Mouse (Mus musculus) limb, embryonic 10.5 days (tissue): Measurements from ENCODE around the gene Mettl22. TPM values are rescaled to one million over a fixed set of nuclear protein-coding genes. Genes with fewer than 3 reads are reported as not detected.

Experiments
- DNase-seq: peaks from one replicate; pipeline ENCODE4 v3.0.0-alpha.2; 2017; ENCODE audit warnings: low spot score
- H3K27ac ChIP-seq: fragments of 300-500 bp; sonication (generic); 2 replicates; pipeline ENCODE4 v1.5.1; 2016; ENCODE audit warnings: mild to moderate bottlenecking
- H3K27me3 ChIP-seq: fragments of 300-500 bp; sonication (generic); 2 replicates; pipeline ENCODE4 v1.6.1; 2016; ENCODE audit warnings: low read depth, mild to moderate bottlenecking; ENCODE audit not compliant: poor library complexity, severe bottlenecking
- H3K36me3 ChIP-seq: fragments of 300-500 bp; sonication (generic); 2 replicates; pipeline ENCODE4 v1.6.1; 2016; ENCODE audit warnings: mild to moderate bottlenecking, moderate library complexity
- H3K4me1 ChIP-seq: fragments of 300-500 bp; sonication (generic); 2 replicates; pipeline ENCODE4 v1.6.1; 2016
- H3K4me3 ChIP-seq: fragments of 300-500 bp; sonication (generic); 2 replicates; pipeline ENCODE4 v1.5.1; 2016; ENCODE audit warnings: mild to moderate bottlenecking, moderate library complexity
- H3K9me3 ChIP-seq: fragments of 300-500 bp; sonication (generic); replicated peaks from 2 replicates; pipeline ENCODE4 v1.6.1; 2016; ENCODE audit warnings: mild to moderate bottlenecking
- WGBS: fragments of 180-500 bp; shearing (Covaris S2); methylation state at CpG from one replicate; pipeline ENCODE4 v1.1.7; 2016; 5-methylcytosine and 5-hydroxymethylcytosine counted together
- polyA plus RNA-seq: library from polyadenylated mRNA; unstranded; fragments of >200 nt; fragmentation: Nextera tagmentation; extraction: Ambion mirVana; gene quantifications from 2 replicates; pipeline ENCODE4 v1.2.1, GENCODE M21; 2016

Gene Mettl22
- polyA plus RNA-seq, 1 experiment from 2014 or later = 22.5 TPM

GRCm38 (mm10) chr16:8458391-8458790 is 12.2 kb upstream of the Mettl22 start:
- H3K9me3 ChIP-seq = no peaks in the 10 kb centered on the region
- no peak overlapping the region for H3K27ac ChIP-seq
- H3K27me3 ChIP-seq = peaks cover 8% of the 10 kb centered on the region; the same call in 1 of the 2 replicates
- no peaks in the 10 kb centered on the region for H3K36me3 ChIP-seq
- H3K4me3 ChIP-seq = no peak overlapping the region
- 93% methylated on average over 4 of the region's 4 CpGs for WGBS
- H3K4me1 ChIP-seq = peaks cover 7% of the 10 kb centered on the region
- peak; percentile 21 for DNase-seq

GRCm38 (mm10) chr16:8459098-8459497 is 11.5 kb upstream of the Mettl22 start:
- WGBS = 45% methylated on average over 6 of the region's 6 CpGs
- H3K27me3 ChIP-seq = peaks cover 4% of the 10 kb centered on the region; the same call in 1 of the 2 replicates
- peak; percentile 78 for DNase-seq
- H3K27ac ChIP-seq = no peak overlapping the region
- no peaks in the 10 kb centered on the region for H3K36me3 ChIP-seq
- H3K9me3 ChIP-seq = no peaks in the 10 kb centered on the region
- H3K4me1 ChIP-seq = peaks cover 7% of the 10 kb centered on the region
- H3K4me3 ChIP-seq = no peak overlapping the region

- Histone ChIP-seq H3K9me3 (no peaks in the 10 kb centered on the region), H3K27ac (no peak overlapping the region), H3K4me1 (peaks cover 11% of the 10 kb centered on the region; the same call in 1 of the 2 replicates), H3K4me3 (peak overlapping the region; percentile 82), H3K27me3 (peaks cover 5% of the 10 kb centered on the region; the same call in 1 of the 2 replicates), H3K36me3 (peaks cover 3% of the 10 kb centered on the region)
- WGBS = 81% methylated on average over 2 of the region's 2 CpGs
- no peak for DNase-seq
Measured at GRCm38 (mm10) chr16:8470132-8470531, 456 bp upstream of the Mettl22 start.

- Histone ChIP-seq H3K36me3 (peaks cover 68% of the 10 kb centered on the region), H3K27me3 (no peaks in the 10 kb centered on the region), H3K9me3 (no peaks in the 10 kb centered on the region), H3K4me3 (no peak overlapping the region), H3K27ac (no peak overlapping the region), H3K4me1 (peaks cover 8% of the 10 kb centered on the region)
- WGBS = 93% methylated on average over 9 of the region's 9 CpGs
- DNase-seq = no peak
Measured at GRCm38 (mm10) chr16:8487396-8488005, 16.9 kb downstream of the Mettl22 start.

GRCm38 (mm10) chr16:8489340-8489739 is 18.8 kb downstream of the Mettl22 start:
- WGBS = 69% methylated on average over 5 of the region's 5 CpGs
- peaks cover 56% of the 10 kb centered on the region for H3K36me3 ChIP-seq

GRCm38 (mm10) chr16:8491743-8492490 is 21.3 kb downstream of the Mettl22 start:
- no peaks in the 10 kb centered on the region for H3K27me3 ChIP-seq
- peaks cover 8% of the 10 kb centered on the region for H3K4me1 ChIP-seq
- H3K9me3 ChIP-seq = no peaks in the 10 kb centered on the region
- no peak overlapping the region for H3K4me3 ChIP-seq
- H3K36me3 ChIP-seq = peaks cover 34% of the 10 kb centered on the region
- WGBS = 41% methylated on average over 13 of the region's 13 CpGs
- DNase-seq = no peak
- H3K27ac ChIP-seq = no peak overlapping the region

More at GRCm38 (mm10) chr16:8489340-8489739, 18.8 kb downstream of the Mettl22 start:
- Histone ChIP-seq H3K4me1 (peaks cover 8% of the 10 kb centered on the region), H3K4me3 (no peak overlapping the region), H3K27me3 (no peaks in the 10 kb centered on the region), H3K27ac (no peak overlapping the region), H3K9me3 (no peaks in the 10 kb centered on the region)
- DNase-seq = no peak

- Histone ChIP-seq H3K4me3 (no peak overlapping the region), H3K36me3 (peaks cover 14% of the 10 kb centered on the region; the same call in 1 of the 2 replicates), H3K9me3 (no peaks in the 10 kb centered on the region), H3K27me3 (no peaks in the 10 kb centered on the region), H3K27ac (no peak overlapping the region), H3K4me1 (peaks cover 8% of the 10 kb centered on the region)
- 25% methylated on average over 4 of the region's 4 CpGs for WGBS
- peak; percentile 74 for DNase-seq
Measured at GRCm38 (mm10) chr16:8494268-8494667, 23.7 kb downstream of the Mettl22 start.

GRCm38 (mm10) chr16:8496967-8497366 is 26.4 kb downstream of the Mettl22 start:
- Histone ChIP-seq H3K27me3 (no peaks in the 10 kb centered on the region), H3K27ac (no peak overlapping the region), H3K9me3 (no peaks in the 10 kb centered on the region), H3K4me3 (no peak overlapping the region), H3K36me3 (no peaks in the 10 kb centered on the region), H3K4me1 (peaks cover 4% of the 10 kb centered on the region)
- WGBS = 65% methylated on average over 2 of the region's 2 CpGs
- DNase-seq = no peak

GRCm38 (mm10) chr16:8504271-8504670 is 33.7 kb downstream of the Mettl22 start:
- WGBS = 57% methylated on average over 2 of the region's 2 CpGs
- DNase-seq = no peak
- no peak overlapping the region for H3K27ac ChIP-seq
- no peaks in the 10 kb centered on the region for H3K27me3 ChIP-seq
- no peak overlapping the region for H3K4me3 ChIP-seq
- H3K4me1 ChIP-seq = no peaks in the 10 kb centered on the region
- H3K36me3 ChIP-seq = no peaks in the 10 kb centered on the region
- H3K9me3 ChIP-seq = no peaks in the 10 kb centered on the region

GRCm38 (mm10) chr16:8509894-8510293 is 39.3 kb downstream of the Mettl22 start:
- DNase-seq = no peak
- H3K4me3 ChIP-seq = no peak overlapping the region
- H3K36me3 ChIP-seq = no peaks in the 10 kb centered on the region
- 71% methylated on average over 5 of the region's 5 CpGs for WGBS
- H3K4me1 ChIP-seq = peaks cover 16% of the 10 kb centered on the region
- H3K9me3 ChIP-seq = no peaks in the 10 kb centered on the region
- peaks cover 11% of the 10 kb centered on the region for H3K27me3 ChIP-seq
- H3K27ac ChIP-seq = no peak overlapping the region

GRCm38 (mm10) chr16:8512830-8513229 is 42.2 kb downstream of the Mettl22 start:
- Histone ChIP-seq H3K4me3 (peak overlapping the region; percentile 66), H3K27me3 (peaks cover 24% of the 10 kb centered on the region), H3K36me3 (no peaks in the 10 kb centered on the region), H3K27ac (peak overlapping the region; percentile 78), H3K9me3 (no peaks in the 10 kb centered on the region), H3K4me1 (peaks cover 16% of the 10 kb centered on the region)
- DNase-seq = no peak
- WGBS = 4% methylated on average over 5 of the region's 5 CpGs

GRCm38 (mm10) chr16:8513236-8513906 is 42.8 kb downstream of the Mettl22 start, which contains the start of gene Abat:
Abat (plus strand) TSS chr16:8513429.
- Histone ChIP-seq H3K4me1 (peaks cover 16% of the 10 kb centered on the region), H3K9me3 (no peaks in the 10 kb centered on the region), H3K36me3 (no peaks in the 10 kb centered on the region), H3K27ac (peak within 1 kb of the TSS; percentile 78), H3K27me3 (peaks cover 24% of the 10 kb centered on the region), H3K4me3 (peak within 1 kb of the TSS; percentile 66)
- WGBS = under 1% methylated on average over 46 of the region's 46 CpGs
- peak; percentile 95 for DNase-seq

- Histone ChIP-seq H3K27me3 (peaks cover 24% of the 10 kb centered on the region), H3K9me3 (no peaks in the 10 kb centered on the region), H3K4me1 (peaks cover 16% of the 10 kb centered on the region), H3K4me3 (peak overlapping the region; percentile 66), H3K27ac (peak overlapping the region; percentile 7; the same call in 1 of the 2 replicates), H3K36me3 (no peaks in the 10 kb centered on the region)
- WGBS = 73% methylated on average over 4 of the region's 4 CpGs
- no peak for DNase-seq
Measured at GRCm38 (mm10) chr16:8514180-8514579, 43.6 kb downstream of the Mettl22 start.
